Mouse (Mus musculus) gastrocnemius, postnatal 14 days (tissue): ENCODE data around the gene Ntn3. TPM values are rescaled to one million over a fixed set of nuclear protein-coding genes. Genes with fewer than 3 reads are reported as not detected.

Source experiments
- DNase-seq: peaks from one replicate; pipeline ENCODE4 v3.0.0; 2021; ENCODE audit warnings: mixed read lengths
- intact Hi-C: fragments of 180-260 bp; cut with DNase I; formaldehyde crosslinking; loops from one replicate; pipeline ENCODE4 v1.15.1; 2025; ENCODE audit warnings: low total_unique reads
- total RNA-seq, 2 experiments: library from RNA; stranded (reverse); gene quantifications; 2 replicates each; pipeline ENCODE4 v1.2.3; 2021

The Ntn3 gene
- total RNA-seq, 2 experiments from 2014 or later, result 0.86 to 1.1 TPM

- DNase-seq, result no peak
- intact Hi-C loops, result no loop called here
Measured at GRCm38 (mm10) chr17:24212441-24213018, 3.2 kb upstream of the Ntn3 start.

DNA sequence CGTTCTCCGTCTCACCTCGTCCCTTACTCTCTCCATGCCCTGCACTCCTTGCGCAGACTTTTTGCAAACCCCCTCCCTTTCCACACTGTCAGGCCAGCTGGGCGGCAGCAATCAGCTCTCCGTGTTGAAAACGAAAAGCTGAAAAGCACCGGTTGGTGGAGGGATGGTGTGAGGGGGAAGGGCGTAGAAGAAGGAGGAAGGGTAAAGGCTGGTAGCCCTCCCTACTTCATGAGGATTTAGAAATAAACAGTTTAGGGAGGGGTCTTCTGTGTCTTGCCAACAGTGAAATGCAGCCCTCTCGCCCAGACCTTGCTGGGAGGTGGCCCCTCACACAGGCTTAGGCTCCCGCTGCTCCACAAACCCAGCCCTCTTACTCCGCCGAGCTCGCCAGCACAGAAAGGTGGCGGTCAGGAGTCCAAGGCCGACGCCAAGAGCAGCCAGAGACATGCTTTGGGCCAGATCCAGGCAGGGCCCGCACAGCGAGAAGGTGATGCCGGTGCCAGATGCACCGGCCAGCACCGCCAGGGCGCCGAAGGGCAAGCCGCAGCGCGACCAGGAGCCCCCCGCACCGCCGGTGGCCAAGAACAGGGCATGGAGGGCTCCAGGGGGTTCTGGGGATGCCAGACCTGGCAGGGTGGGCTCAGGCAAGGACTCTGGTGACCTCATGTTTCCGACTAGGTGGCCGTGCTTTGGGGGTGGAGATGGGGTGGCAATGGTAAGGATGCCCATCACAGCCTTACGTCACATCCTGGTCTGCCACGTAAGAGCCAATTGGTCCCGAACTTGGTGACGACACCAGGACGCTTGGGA is 2.5 kb upstream of the Ntn3 start:
- peak; percentile 46 for DNase-seq
- intact Hi-C loops, result no loop called here

GRCm38 (mm10) chr17:24210591-24210990 is 1.3 kb upstream of the Ntn3 start:
- DNase-seq, result no peak
- intact Hi-C loops, result no loop called here

DNA sequence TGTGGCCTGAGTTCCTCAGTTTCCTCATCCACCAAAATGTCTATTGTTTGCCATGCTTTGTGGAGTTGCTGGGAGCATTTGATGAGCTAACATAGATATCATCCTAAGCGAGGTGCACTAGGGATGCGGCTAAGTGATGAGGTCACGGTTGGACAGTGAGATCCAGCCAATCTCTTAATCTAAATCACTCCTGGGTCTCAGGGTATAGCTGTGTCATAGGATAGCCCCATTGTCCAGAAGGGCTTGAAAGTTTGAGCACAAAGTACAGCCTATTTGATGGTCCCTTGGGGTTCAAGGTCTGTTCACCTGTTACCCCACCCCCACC is 547 bp upstream of the Ntn3 start:
- intact Hi-C loops, result no loop called here
- no peak for DNase-seq

- intact Hi-C loops, result no loop called here
- peak; percentile 28 for DNase-seq
Measured at GRCm38 (mm10) chr17:24208641-24209042, 689 bp downstream of the Ntn3 start.

GRCm38 (mm10) chr17:24207768-24208640 is 1.3 kb downstream of the Ntn3 start:
- intact Hi-C loops, result no loop called here
- no peak for DNase-seq

DNA sequence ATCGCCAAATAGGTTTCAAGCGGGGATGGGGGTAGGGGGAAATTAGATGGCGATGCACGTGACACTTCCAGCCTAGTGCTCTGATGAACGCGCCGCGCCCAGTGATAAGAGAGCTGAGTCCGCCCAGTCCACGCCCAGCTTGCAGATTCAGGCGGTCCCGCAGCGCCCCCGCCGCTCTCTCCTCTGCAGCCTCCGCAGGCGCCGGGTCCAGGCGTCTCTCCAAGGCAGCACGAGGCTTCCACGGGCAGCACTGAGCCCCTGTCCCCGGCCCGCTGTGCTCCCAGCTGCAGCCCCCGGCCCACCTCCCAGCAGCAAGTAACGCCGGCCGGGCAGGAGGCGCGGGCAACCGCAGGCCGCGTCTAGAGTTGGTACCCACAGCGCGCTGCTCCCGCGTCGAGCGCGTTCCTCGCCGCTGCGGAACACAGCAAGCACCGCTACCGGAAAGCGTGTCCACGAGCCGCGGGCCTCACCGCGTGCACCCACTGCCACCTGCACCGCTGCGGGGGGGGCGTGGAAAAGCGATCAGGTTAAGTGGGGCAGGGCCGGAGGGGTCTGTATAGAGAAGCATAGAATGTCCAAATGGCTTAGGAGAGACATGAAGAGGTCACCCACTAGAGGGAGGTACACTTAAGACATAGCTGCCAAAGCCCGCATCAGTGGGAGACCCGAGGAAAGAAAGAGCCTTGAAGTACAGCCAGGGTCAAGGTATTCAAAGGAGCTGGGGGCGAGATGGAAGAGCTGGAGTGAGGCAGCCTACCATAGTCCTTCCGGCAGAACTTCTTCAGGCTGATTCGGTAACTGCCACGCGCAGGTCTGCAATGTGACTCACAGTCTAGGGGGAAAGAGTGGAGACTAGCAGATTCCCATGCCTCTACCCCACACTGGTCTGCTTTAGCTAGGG is 2.6 kb downstream of the Ntn3 start:
- DNase-seq, result peak; percentile 55
- intact Hi-C loops, result no loop called here

GRCm38 (mm10) chr17:24205908-24206361 is 3.4 kb downstream of the Ntn3 start:
- intact Hi-C loops, result no loop called here
- peak; percentile 56 for DNase-seq

GRCm38 (mm10) chr17:24205284-24205888 is 3.9 kb downstream of the Ntn3 start, which contains the start of gene Tbc1d24:
Gene Tbc1d24, minus strand, starts transcription at chr17:24205562.
- intact Hi-C loops, result no loop called here
- peak; percentile 92 for DNase-seq

DNA sequence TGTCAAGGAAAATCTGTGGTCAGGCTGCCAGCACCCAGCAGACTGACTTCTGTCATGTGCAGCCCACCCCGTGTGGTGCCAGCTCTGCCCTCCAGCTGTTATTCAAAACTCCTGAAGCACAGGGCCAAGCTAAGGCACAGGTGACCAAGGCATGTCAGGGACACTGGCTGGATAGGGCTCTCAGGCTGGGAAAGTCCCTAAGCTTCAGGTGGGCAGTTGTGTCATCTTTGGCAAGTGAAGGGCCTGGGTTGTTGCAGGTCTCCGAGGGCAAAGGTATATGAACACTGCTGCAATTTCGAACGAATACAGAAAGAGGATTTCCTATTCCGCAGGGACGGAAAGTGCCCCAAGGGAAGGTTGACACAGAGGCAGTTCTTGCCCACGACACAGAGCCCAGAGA is 4.5 kb downstream of the Ntn3 start:
- no peak for DNase-seq

GRCm38 (mm10) chr17:24203611-24204534 is 5.5 kb downstream of the Ntn3 start:
- intact Hi-C loops, result no loop called here
- no peak for DNase-seq

More for the DNA sequence above, 4.5 kb downstream of the Ntn3 start:
- intact Hi-C loops, result no loop called here

- no peak for DNase-seq
- intact Hi-C loops, result no loop called here
Measured at GRCm38 (mm10) chr17:24203068-24203467, 6.3 kb downstream of the Ntn3 start.

GRCm38 (mm10) chr17:24201092-24201491 is 8.2 kb downstream of the Ntn3 start:
- DNase-seq, result no peak
- intact Hi-C loops, result no loop called here

DNA sequence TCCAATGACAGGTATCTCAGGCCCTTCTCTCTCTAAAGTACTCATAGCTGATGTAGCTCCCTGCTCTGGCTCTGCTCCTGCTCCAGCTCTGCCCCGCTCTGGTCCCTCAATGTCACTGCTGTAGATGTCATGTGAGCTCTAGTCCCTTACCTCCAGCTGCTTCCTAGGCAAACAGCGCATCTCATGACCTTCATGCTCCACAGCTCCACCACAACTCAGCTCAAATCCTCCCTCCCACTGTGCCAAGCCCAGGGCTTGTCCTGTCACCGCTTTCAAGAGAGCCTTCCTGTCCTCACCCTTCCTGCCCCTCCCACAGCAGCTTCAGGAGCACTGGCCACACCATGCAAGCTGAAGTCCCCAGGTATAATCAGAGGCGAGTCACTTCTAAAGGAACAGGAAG is 9.6 kb downstream of the Ntn3 start:
- intact Hi-C loops, result no loop called here
- DNase-seq, result no peak

DNA sequence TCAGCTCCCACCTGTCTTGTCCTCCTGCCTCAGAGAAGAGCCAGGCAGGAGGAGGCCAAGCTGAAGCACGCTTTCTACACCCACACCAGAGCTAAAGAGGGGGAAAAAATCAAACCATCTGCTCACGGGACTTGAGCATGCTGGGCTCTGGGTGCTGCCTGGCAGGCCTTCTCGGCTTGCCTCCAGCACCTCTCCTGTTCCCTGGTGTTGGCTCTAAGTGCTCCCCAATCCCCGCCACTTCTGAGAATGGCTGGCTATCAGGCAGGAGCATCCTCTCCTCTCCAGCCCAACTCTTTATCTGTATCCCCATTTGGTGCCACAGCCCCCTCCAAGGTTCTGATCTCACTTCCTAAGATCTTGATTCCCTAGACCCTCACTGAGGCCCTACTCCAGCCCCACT is 10.1 kb downstream of the Ntn3 start:
- intact Hi-C loops, result no loop called here
- DNase-seq, result no peak

- DNase-seq, result no peak
- intact Hi-C loops, result no loop called here
Measured at GRCm38 (mm10) chr17:24197032-24197824, 12.1 kb downstream of the Ntn3 start.

GRCm38 (mm10) chr17:24195349-24195748 is 14.0 kb downstream of the Ntn3 start:
- DNase-seq, result no peak
- intact Hi-C loops, result no loop called here
